Mouse (Mus musculus): ENCODE results near the gene Scyl1.
"Not testable (repeated sequence)": the region's sequence is repeated elsewhere in the genome, so short reads cannot be mapped to it uniquely, and the experiment has no call there.

Gene Scyl1

DNA sequence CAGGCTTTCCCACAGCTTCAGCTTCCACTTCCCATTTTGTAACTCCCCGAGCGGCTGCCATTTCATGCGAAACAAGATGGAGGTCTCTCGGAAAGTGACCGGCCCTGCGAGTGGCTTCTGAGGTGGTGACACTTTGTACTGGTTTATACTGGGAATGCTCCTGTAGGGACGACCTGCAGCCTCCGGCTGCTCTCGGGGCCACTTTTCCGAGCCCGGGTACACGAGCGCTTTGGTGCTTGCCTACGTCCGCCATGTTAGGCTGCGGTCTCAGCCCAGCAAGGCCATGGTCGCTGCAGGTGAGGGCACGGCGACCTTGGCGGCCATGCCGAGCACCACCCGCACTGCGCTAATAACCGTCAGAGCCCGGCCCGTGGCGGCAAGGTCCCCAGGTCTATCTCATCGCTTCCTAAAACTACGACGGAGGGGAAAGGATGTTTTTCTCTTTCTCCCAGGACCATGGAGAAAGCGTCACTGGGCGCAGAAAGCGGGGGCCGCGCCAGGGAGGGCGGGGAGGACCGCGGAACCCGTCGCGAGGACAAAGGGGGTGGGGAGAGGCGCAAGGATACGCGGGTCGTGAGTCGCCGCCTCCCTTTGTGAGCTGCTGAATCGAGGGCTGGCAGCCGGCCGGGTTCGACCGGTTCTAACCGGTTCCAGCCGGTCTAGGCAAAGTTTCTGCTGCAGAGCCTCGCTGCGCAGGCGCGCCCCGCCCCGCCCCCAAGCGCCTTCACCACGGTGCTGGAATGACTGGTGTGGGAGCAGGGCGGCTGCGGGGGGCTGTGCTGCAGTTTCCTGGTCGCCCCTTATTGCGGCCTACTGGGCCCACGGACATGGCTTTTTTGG lies 32.0 kb upstream of the Scyl1 start:
- peak; percentile 99 for DNase-seq (ENCODE audit: low read depth, low spot score)

DNA sequence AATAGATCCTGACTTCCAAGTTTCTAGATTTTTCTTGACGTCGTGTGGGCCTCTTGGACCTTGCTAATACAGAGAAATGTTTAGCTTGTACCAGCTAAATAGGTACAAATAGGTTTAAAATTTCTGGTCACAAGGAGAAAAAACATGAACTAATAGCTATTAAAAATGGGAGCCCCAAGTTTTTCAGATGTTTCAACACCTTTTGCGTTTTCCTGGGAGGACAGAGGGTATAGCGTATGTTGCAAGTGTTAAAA lies 31.5 kb upstream of the Scyl1 start:
- no peak for DNase-seq (ENCODE audit: low read depth, low spot score)

DNA sequence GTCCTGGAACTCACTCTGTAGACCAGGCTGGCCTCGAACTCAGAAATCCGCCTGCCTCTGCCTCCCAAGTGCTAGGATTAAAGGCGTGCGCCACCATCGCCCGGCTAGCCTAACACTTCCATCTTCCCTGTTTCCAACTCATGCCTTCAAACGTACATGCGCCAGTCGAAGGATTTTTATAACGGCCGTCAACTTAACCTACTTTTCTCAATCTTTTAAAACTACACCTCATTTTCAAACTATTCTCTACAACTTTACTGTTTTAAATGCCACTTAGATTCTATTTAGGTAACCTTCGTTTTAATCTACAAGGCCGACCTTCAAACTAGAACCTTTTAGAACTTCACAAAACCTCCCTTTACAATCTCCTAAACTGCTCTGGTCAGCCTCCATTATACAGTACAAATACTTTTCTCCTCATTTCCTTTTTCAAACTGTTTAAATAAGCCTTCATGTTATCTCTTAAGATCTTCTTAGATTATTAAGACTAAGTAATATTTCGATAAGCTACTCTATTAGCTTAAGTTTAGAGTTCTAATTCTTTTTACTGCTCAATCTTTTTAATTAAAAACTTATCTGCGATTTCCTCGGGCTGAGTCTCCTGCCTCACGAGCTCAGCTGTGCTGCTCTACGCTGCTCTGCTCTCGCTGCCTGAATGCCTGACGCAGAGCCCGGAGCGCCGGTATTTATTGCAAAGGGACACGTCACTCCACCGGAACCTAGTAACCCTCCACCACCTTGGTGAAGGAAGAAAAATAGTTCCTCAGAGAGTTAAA lies 31.0 kb upstream of the Scyl1 start:
- DNase-seq (ENCODE audit: low read depth, low spot score) = peak; percentile 98

DNA sequence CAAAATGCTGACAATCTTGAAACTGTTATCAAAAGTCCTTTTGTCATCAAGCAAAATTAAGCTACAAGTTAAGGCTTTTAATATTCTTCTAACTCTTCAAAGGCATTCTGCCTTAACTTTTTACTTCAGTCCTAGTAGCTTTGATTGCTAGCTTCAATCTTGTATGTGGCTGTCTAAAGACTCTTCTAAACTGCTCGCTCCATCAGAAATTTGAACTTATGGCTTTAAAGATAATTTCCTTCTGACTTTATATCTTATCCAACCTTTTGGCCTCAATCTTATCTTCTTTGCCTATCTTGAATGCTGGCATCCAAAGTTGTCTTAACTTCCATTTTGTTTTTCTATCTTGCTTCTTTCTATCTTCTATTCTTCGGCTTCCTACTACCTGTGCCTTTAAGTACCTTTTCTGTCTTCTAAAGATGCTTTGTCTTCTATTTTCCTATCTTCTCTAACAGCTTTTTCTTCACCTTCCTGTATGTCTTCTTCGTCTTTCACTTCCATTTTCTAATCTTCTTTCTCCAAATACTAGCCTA lies 30.3 kb upstream of the Scyl1 start:
- no peak for DNase-seq (ENCODE audit: low read depth, low spot score)

DNA sequence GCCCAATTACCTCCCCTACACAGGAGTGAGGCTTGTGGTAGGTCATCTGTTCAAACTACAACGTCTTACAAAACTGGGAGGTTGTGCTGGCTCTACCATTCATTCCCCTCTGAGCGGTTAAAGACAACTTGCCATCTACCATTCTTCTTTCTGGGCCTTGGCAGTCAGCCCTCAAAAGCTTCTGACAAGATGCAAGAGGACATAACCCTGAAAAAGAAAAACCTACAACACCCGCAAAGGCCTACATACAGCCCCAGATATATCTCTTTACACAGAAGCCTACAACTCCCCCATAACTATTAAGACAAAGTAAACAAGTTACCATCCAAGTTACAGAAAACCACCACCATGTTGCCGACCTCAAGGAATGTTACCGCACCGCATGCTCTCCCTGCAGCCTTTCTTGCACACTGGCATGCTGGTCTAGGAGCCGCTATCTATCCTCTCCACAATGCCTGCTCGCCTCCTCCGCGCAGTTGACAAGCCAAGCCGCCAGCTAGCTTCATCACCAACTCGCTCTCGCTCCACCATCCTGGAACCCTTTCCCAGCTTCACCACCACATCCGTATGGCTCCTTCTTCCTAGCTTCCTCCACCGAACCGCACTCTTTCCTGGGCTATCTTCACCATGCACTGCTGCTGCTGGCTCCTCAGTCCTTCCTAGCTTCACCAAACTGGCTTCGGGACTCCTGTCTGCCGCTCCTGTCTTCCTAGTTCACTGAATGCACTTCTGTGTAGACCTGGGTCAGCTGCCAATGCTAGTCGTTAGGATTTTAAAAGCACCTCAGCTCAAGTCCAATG lies 29.6 kb upstream of the Scyl1 start:
- no peak for DNase-seq (ENCODE audit: low read depth, low spot score)

DNA sequence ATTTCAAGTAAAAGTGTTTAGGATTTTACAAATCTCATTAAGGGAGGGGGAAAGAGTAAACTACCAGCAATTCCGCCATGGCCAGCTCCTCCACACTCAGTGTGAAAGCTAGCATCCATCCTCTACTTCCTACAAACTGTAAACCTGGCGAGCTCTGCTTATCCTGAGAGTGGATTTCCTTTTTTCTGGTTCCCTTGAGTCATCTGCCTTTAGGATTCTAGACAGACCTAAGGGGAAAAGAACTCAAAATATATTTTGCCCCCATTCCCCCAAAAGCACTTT lies 29.1 kb upstream of the Scyl1 start:
- DNase-seq (ENCODE audit: low read depth, low spot score) = no peak

DNA sequence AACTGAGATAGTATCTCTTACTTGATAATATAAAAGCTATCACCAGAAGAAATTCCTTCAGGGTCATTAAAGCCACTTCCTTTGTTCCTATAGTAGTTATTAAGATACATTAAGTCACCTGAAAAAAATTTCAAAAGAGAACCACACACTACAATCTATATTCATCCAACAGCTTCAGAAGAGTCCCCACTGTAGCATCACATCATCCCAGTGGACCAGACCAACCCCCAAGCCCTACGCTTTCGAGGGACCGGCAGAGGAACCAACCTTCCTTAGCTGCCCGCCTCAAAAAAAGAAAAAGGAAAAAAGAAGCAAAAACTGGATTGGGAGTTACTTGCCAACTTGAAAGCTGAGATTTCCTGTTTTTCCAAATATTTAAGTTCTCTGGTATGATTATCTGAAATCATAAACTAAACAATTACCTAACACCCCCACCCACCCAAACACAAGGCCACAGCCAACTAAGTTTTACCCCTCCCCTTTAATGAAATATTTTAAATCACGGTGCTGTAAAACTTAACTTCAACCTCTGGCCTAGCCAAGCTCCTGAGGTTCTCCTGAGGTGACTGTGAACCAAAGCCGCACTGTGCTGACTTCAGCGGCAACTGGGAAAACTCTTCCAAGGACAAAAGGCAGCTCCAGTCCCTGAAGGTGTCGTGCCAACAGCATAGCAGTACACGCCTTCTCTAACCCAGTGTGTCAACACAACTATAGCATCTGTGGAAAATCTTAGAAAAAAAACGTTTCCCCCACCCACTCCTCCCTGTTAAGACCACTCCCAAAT lies 28.5 kb upstream of the Scyl1 start:
- DNase-seq (ENCODE audit: low read depth, low spot score) = no peak

DNA sequence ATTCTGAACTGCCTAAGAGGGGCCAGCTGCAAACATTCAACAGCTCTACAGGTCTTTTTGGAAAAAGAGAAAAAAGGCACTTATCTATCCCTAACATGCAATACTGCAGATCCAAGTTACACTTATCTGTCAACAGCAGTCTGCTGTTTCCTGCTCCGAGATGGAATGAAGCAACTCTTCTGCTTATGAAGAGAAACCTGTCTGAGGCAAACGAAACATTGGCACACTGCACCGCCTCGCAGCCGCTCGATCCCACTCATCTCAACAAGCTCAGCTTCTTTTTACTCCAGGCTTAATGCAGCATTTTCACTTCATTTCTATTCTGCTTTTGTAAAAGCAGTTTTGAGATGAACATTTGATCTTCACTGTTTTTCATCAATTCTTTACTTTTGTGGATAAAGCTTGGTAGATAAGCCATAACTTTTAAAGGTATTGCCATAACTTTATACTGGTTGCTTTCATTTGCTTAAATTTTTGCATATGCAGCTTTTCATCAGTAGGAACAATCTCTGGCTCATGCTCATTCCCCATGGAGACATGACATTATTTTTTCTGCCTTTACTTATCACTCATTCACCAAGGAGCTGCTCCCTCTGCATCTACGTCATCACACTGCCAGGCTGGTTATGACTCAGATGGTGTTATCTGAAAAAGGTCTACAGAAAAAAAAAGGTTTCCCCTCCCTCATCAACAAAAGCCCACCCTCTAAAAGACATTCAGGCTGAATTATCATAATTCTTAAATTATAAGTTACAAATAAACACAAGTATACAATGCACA lies 27.7 kb upstream of the Scyl1 start:
- no peak for DNase-seq (ENCODE audit: low read depth, low spot score)

DNA sequence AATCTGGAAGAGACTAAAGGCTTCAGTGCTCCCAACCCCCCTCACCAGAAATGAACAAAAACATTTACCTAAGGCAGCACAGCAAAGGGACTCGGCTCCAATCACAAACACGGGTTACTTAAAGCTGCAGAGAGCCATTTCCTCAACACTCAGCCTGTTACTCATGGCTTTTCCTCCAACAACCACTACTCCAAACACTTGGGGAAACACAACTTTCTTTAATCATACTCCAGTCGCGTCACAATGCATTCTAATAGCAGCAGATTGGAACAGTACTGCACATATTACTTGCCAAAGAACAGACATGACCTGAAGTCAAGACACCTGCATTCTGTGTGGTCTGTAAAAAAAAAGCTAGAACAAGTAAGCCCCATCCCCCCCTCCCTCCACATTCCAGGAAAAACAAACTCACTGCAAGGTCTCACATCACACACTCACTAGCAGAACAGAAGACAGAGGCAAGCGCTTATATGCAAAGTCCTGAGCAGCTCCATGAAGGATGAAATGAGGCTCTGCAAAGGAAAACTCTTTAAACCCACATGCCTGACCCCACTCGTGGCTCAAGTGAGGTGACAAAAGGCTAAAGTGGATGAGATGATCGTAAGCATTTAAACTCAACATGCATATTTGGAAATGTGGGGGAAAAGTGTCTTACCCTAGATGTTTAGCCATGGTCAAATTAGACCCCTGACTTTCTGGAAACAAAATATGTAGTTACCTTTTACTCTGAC lies 26.3 kb upstream of the Scyl1 start:
- DNase-seq (ENCODE audit: low read depth, low spot score) = no peak

DNA sequence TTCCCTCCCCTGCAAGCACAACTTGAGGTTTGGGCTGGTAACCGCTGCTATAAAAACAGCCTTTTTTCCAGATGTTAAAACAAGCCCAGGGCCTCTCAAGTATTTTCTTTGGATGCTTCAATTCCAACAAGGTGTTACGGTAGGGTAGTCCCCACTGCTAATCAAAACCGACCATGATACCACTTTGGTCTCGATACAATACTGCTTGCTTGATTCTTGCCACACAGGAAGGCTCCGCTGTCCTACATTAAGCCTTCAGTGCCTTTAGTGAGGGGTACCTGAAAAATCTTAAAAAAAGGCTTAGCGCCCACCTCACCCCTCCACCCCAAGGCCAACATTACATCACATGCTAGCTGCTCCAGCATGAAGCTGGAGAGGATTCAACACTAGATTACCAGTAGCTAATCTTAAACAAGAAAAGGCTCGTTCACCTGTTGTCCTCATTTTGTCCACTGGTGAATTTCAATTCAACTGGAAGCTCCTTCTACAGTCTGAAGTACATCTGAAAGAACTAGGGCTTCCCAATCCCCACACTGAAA lies 25.4 kb upstream of the Scyl1 start:
- DNase-seq (ENCODE audit: low read depth, low spot score) = no peak

DNA sequence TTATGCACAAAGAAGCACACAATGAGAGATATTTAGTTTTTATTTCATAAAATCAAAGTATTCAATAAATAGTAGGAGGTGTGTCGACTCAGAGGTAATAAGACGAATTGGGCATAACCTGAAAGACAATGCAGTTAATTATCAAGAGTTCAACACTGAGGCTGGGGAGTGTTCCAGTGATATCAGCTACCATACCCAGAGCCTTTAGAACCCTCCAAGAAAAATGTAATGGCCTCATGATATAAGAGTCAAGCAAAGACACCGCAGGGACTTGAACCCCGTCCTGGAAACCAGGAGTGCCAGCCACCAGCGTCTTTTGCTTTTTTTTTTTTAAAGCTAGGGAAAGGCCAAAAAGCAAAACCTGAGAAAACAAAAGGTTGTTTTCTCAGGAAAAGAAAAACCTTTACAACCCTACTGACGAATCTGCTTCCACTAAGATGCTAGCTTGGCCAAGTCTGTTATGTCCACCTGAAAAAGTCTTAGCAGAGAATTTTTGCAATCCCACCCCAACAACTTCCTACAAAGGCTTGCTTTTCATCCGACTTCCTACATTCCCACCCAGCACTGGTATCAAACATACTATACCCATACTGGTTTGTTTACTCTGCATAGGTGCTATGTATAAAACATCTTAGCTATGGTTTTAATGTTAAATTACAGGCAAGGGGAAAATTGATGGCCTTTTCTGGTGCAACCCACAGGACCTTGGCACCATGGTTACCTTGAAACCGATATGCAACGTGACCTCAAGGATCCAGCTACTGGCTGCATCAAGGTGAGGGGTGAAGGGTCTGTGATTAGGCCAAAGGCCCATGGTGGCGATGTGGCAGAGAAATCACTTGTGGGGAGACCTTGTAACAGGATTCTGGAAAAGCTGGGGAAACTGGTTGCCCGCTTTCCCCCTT lies 24.7 kb upstream of the Scyl1 start:
- no peak for DNase-seq (ENCODE audit: low read depth, low spot score)

DNA sequence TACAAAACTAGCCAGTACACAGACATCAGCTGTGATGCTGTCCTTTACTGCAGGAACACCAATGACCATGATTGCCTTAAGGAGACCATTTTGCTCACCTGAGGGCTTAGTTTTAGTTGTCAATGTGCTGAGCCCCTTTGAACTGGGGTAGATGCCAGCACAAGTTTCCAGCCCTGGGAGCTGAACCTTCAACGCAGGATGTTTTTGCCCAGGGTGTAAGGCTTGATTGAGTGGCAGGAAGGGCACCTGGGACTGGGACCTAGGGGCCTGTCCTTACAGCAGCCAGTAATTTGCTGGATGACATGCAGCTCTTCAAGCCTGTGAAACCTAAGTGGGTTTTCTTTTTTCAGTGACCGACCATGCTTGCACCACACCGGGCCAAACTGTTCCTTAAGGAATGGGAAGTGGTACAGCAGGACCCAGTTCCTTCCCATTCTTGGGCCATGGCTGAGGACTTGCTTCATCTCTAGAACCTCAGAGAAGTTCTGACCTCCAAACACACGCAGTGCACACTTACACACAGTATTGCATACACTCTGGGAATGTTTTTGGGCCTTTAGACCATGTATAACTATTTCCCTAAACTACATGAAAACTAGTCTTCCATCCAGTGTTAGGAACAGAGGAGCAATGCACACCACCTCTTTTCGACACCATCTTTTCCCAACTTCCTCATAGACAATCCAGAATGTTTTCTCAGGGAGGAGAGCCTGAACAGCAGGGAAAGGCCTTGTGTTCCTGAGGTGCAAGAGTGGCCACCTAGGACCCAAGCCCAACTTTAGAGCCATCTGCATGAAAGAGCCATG lies 23.8 kb upstream of the Scyl1 start:
- no peak for DNase-seq (ENCODE audit: low read depth, low spot score)

DNA sequence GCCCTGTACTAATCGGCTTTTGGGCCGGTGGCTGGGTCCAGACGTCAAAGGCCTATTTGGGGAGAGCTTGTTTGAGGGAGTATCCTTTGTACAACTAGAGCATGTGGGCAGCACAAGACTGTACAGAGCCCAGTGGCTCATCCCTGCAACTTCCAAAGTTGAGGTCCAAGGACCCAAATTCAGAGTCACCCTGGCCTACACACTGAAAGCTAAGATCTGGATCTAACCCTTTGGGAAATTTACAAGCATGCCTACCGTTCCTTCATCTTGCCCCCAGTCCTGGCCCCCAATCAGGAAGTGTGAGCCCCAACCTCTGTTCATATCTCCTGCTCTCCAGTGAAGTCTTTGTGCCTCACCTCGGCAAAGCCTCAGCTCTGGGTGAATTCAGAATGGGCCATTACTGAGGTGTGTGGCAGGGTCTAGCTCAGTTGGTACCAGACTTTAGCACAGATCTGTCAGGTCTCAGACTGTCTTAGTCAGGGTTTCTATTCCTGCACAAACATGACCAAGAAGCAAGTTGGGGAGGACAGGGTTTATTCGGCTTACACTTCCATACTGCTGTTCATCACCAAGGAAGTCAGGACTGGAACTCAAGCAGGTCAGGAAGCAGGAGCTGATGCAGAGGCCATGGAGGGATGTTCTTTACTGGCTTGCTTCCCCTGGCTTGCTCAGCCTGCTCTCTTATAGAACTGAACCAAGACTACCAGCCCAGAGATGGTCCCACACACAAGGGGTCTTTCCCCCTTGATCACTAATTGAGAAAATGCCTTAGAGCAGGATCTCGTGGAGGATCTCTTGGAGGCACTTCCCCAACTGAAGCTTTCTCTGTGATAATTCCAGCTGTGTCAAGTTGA lies 22.9 kb upstream of the Scyl1 start:
- DNase-seq (ENCODE audit: low read depth, low spot score) = not testable (repeated sequence)

DNA sequence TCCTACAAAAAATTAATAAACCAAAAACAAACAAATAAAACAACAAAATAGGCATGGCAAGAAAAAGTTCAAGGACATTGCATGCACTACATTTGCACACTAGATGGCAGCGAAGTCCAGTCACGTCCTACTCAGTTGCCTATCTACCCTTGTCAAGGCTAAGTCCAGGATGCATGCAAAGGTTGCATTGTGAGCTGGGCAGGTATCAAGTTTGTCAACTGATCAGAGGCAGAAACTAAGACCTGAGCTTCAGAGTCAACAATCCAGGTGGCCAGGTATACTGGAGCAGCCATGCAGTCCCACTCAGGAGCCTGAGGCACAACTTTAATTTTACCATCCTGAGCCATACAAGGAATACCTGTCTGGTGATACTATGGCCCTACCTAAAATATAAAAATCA lies 21.9 kb upstream of the Scyl1 start:
- DNase-seq (ENCODE audit: low read depth, low spot score) = peak; percentile 68

DNA sequence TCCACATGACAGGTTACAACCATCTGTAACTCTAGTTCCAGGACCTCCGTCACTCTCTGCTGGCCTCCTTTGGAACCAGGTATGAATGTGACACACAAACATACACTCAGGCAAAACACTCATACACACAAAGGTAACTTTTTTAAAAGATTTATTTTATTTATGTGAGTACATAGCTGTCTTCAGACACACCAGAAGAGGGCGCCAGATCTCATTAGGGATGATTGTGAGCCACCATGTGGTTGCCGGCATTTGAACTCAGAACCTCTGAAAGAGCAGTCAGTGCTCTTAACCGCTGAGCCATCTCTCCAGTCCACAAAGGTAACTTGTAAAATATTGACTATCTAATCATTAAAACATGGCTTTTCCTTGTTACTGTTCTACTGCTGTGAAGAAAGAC lies 20.1 kb upstream of the Scyl1 start:
- DNase-seq (ENCODE audit: low read depth, low spot score) = no peak

DNA sequence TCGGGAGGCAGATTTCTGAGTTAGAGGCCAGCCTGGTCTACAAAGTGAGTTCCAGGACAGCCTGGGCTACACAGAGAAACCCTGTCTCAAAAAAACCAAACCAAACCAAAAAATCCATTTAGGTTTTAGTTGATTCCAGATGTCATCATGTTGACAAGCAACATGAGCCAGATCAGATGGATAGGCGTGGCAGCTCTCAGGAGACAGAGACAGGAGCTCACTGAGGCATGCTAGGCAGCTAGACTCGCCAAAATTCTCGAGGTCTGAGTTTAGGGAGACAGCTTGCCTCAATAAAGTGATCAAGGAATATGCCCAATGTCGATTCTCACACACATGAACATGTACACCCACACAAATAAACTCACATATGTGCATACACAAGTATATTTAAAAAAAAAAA lies 17.8 kb upstream of the Scyl1 start:
- no peak for DNase-seq (ENCODE audit: low read depth, low spot score)

DNA sequence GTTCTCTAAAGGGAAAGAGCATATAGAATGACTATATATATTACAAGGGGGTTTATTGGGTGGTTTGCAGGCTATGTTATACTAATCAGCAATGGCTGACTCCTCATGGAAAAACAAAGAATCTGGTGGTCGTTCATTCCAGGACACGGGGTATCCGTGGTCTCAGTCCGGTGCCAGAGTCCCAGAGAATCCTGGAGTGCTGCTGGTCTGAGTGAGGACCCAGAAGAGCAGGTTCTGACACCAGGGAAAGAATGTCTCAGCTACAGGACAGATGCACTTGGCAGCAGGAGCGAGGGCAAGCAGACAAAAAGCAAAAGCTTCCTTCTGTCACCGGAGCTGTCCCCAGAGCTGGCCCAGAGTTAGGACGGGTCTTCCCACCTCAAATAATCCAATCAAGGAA lies 17.4 kb upstream of the Scyl1 start:
- no peak for DNase-seq (ENCODE audit: low read depth, low spot score)

Measured in forelimb bud, embryonic 11.5 days (tissue).